Mouse (Mus musculus): ENCODE data around the gene Stub1. TPM values are rescaled to one million over a fixed set of nuclear protein-coding genes. Genes with fewer than 3 reads are reported as not detected.
"Not testable (repeated sequence)": the region's sequence is repeated elsewhere in the genome, so short reads cannot be mapped to it uniquely, and the experiment has no call there.

The Stub1 gene
- total and polyA plus RNA-seq, 2 experiments from 2014 or later = 248 to 374 TPM

GRCm38 (mm10) chr17:25808028-25808427 is 25.2 kb downstream of the Stub1 start:
- peak overlapping the region; percentile 96 for H3K4me2 ChIP-seq (ENCODE audit: low read depth, low read length, poor library complexity, severe bottlenecking)
- peak overlapping the region; percentile 98 for H3K27ac ChIP-seq (ENCODE audit: low read depth, low read length)
- no peaks in the 10 kb centered on the region for H3K27me3 ChIP-seq (ENCODE audit: insufficient read depth, low read length)
- H3K4me3 ChIP-seq (ENCODE audit: low read depth, low read length) = peak overlapping the region; percentile 89
- peaks cover 19% of the 10 kb centered on the region for H3K4me1 ChIP-seq (ENCODE audit: insufficient read depth, low read length)
- WGBS = 29% methylated on average over 5 of the region's 5 CpGs
- DNase-seq (ENCODE audit: low spot score) (no peak), ATAC-seq (ENCODE audit: low FRiP score) (no peak; the same call in 1 of the 2 replicates)
- no peak for TF ChIP-seq CTCF (IDR thresholded peaks at IDR 0.05)
- peak overlapping the region; percentile 97 for H3K9ac ChIP-seq (replicated peaks; ENCODE audit: low read length, poor library complexity, severe bottlenecking)
- H3K9me3 ChIP-seq (ENCODE audit: low read length) = no peaks in the 10 kb centered on the region
- H3K36me3 ChIP-seq (ENCODE audit: insufficient read depth, low read length) = no peaks in the 10 kb centered on the region

- peaks cover 23% of the 10 kb centered on the region; the same call in 1 of the 2 replicates for H3K4me1 ChIP-seq (ENCODE audit: insufficient read depth, low read length)
- not testable (repeated sequence) for H3K36me3 ChIP-seq (ENCODE audit: insufficient read depth, low read length); H3K4me2 ChIP-seq (ENCODE audit: low read depth, low read length, poor library complexity, severe bottlenecking); H3K9ac ChIP-seq (replicated peaks; ENCODE audit: low read length, poor library complexity, severe bottlenecking); ATAC-seq (ENCODE audit: low FRiP score); H3K4me3 ChIP-seq (ENCODE audit: low read depth, low read length); H3K27me3 ChIP-seq (ENCODE audit: insufficient read depth, low read length); H3K9me3 ChIP-seq (ENCODE audit: low read length); H3K27ac ChIP-seq (ENCODE audit: low read depth, low read length); DNase-seq (ENCODE audit: low spot score)
- TF ChIP-seq CTCF (IDR thresholded peaks at IDR 0.05) = peak; percentile 56
- 40% methylated on average over 2 of the region's 2 CpGs for WGBS
Observed at GRCm38 (mm10) chr17:25807452-25807851, 25.8 kb downstream of the Stub1 start.

- H3K36me3 ChIP-seq (ENCODE audit: insufficient read depth, low read length) = no peaks in the 10 kb centered on the region
- ATAC-seq (ENCODE audit: low FRiP score) (no peak), DNase-seq (ENCODE audit: low spot score) (no peak)
- H3K27ac ChIP-seq (ENCODE audit: low read depth, low read length) = no peak overlapping the region
- H3K4me2 ChIP-seq (ENCODE audit: low read depth, low read length, poor library complexity, severe bottlenecking) = no peak overlapping the region
- WGBS = 93% methylated on average over 4 of the region's 4 CpGs
- H3K9me3 ChIP-seq (ENCODE audit: low read length) = no peaks in the 10 kb centered on the region
- no peak overlapping the region for H3K9ac ChIP-seq (replicated peaks; ENCODE audit: low read length, poor library complexity, severe bottlenecking)
- no peaks in the 10 kb centered on the region for H3K27me3 ChIP-seq (ENCODE audit: insufficient read depth, low read length)
- TF ChIP-seq CTCF (IDR thresholded peaks at IDR 0.05) = no peak
- no peak overlapping the region for H3K4me3 ChIP-seq (ENCODE audit: low read depth, low read length)
- peaks cover 27% of the 10 kb centered on the region; the same call in 1 of the 2 replicates for H3K4me1 ChIP-seq (ENCODE audit: insufficient read depth, low read length)
Observed at GRCm38 (mm10) chr17:25806507-25806906, 26.7 kb downstream of the Stub1 start.

- H3K9ac ChIP-seq (replicated peaks; ENCODE audit: low read length, poor library complexity, severe bottlenecking) = peak overlapping the region; percentile 50
- TF ChIP-seq CTCF (IDR thresholded peaks at IDR 0.05) = no peak
- no peaks in the 10 kb centered on the region for H3K27me3 ChIP-seq (ENCODE audit: insufficient read depth, low read length)
- peaks cover 14% of the 10 kb centered on the region; the same call in 1 of the 2 replicates for H3K4me1 ChIP-seq (ENCODE audit: insufficient read depth, low read length)
- ATAC-seq (ENCODE audit: low FRiP score) = peak; percentile 91
- H3K36me3 ChIP-seq (ENCODE audit: insufficient read depth, low read length) = no peaks in the 10 kb centered on the region
- H3K9me3 ChIP-seq (ENCODE audit: low read length) = no peaks in the 10 kb centered on the region
- peak overlapping the region; percentile 87 for H3K27ac ChIP-seq (ENCODE audit: low read depth, low read length)
- H3K4me2 ChIP-seq (ENCODE audit: low read depth, low read length, poor library complexity, severe bottlenecking) = peak overlapping the region; percentile 40
- H3K4me3 ChIP-seq (ENCODE audit: low read depth, low read length) = no peak overlapping the region
- peak; percentile 94 for DNase-seq (ENCODE audit: low spot score)
- 3% methylated on average over 10 of the region's 10 CpGs for WGBS
Observed at GRCm38 (mm10) chr17:25802825-25803517, 30.2 kb downstream of the Stub1 start.

- Histone ChIP-seq H3K27ac (ENCODE audit: low read depth, low read length) (no peak overlapping the region), H3K36me3 (ENCODE audit: insufficient read depth, low read length) (no peaks in the 10 kb centered on the region), H3K9ac (replicated peaks; ENCODE audit: low read length, poor library complexity, severe bottlenecking) (no peak overlapping the region), H3K4me3 (ENCODE audit: low read depth, low read length) (no peak overlapping the region), H3K4me1 (ENCODE audit: insufficient read depth, low read length) (peaks cover 14% of the 10 kb centered on the region; the same call in 1 of the 2 replicates), H3K27me3 (ENCODE audit: insufficient read depth, low read length) (peaks cover 11% of the 10 kb centered on the region; the same call in 1 of the 2 replicates), H3K9me3 (ENCODE audit: low read length) (no peaks in the 10 kb centered on the region), H3K4me2 (ENCODE audit: low read depth, low read length, poor library complexity, severe bottlenecking) (no peak overlapping the region)
- DNase-seq (ENCODE audit: low spot score) (peak; percentile 84), ATAC-seq (ENCODE audit: low FRiP score) (no peak)
- WGBS = 5% methylated on average over 6 of the region's 6 CpGs
- peak; percentile 89 for TF ChIP-seq CTCF (IDR thresholded peaks at IDR 0.05)
Observed at GRCm38 (mm10) chr17:25801029-25801428, 32.2 kb downstream of the Stub1 start.

- Histone ChIP-seq H3K4me3 (ENCODE audit: low read depth, low read length) (peak within 1 kb of the TSS; percentile 51), H3K9ac (replicated peaks; ENCODE audit: low read length, poor library complexity, severe bottlenecking) (0 out of 2 replicates have a peak within 1 kb of the TSS, but pooled peaks have one; percentile 36), H3K4me2 (ENCODE audit: low read depth, low read length, poor library complexity, severe bottlenecking) (peak within 1 kb of the TSS; percentile 79), H3K27ac (ENCODE audit: low read depth, low read length) (peak within 1 kb of the TSS; percentile 32; the same call in 1 of the 2 replicates), H3K36me3 (ENCODE audit: insufficient read depth, low read length) (no peaks in the 10 kb centered on the region), H3K9me3 (ENCODE audit: low read length) (no peaks in the 10 kb centered on the region), H3K4me1 (ENCODE audit: insufficient read depth, low read length) (peaks cover 10% of the 10 kb centered on the region; the same call in 1 of the 2 replicates), H3K27me3 (ENCODE audit: insufficient read depth, low read length) (peaks cover 11% of the 10 kb centered on the region; the same call in 1 of the 2 replicates)
- ATAC-seq (ENCODE audit: low FRiP score) (no peak), DNase-seq (ENCODE audit: low spot score) (peak; percentile 78)
- 0% methylated on average over 27 of the region's 35 CpGs for WGBS
- TF ChIP-seq CTCF (IDR thresholded peaks at IDR 0.05) = no peak
Observed at GRCm38 (mm10) chr17:25796951-25797369, 36.2 kb downstream of the Stub1 start, which contains the start of gene Metrn. TSS of gene Metrn (minus strand) at chr17:25797136.
